Mouse (Mus musculus) ES-E14 (cell line): Measurements from ENCODE around the gene Guca2a. TPM values are rescaled to one million over a fixed set of nuclear protein-coding genes. Genes with fewer than 3 reads are reported as not detected.

ENCODE experiments used
- DNase-seq: peaks from one replicate; pipeline ENCODE4 v3.0.0-alpha.2; 2013; ENCODE audit warnings: low read depth, low spot score
- H3K27ac ChIP-seq: 2 replicates; pipeline ENCODE4 v1.5.1; 2012; ENCODE audit warnings: low read depth, mild to moderate bottlenecking, low read length, moderate library complexity, mixed read lengths; ENCODE audit not compliant: poor library complexity, insufficient read depth, severe bottlenecking
- H3K36me3 ChIP-seq: 2 replicates; pipeline ENCODE4 v1.6.1; 2012; ENCODE audit warnings: mild to moderate bottlenecking, low read length, moderate library complexity, mixed read lengths; ENCODE audit not compliant: control insufficient read depth, poor library complexity, insufficient read depth, severe bottlenecking
- H3K4me1 ChIP-seq, 2 experiments: fragments of 150-350 bp in 1 of 2; sonication (generic) in 1 of 2; 2 replicates each; pipeline ENCODE4 v1.6.1; 2012; ENCODE audit warnings: low read length in 2 of 2, mild to moderate bottlenecking in 1 of 2, mixed read lengths in 1 of 2; ENCODE audit not compliant: control insufficient read depth in 2 of 2, insufficient read depth in 2 of 2, poor library complexity in 1 of 2
- H3K4me3 ChIP-seq, 2 experiments: fragments of 150-350 bp in 1 of 2; sonication (generic) in 1 of 2; 2 replicates each; pipeline ENCODE4 v1.5.1; 2012; ENCODE audit warnings: low read length in 2 of 2, low read depth in 1 of 2, mild to moderate bottlenecking in 1 of 2, mixed read lengths in 1 of 2; ENCODE audit not compliant: insufficient read depth in 1 of 2, poor library complexity in 1 of 2, severe bottlenecking in 1 of 2
- H3K9ac ChIP-seq: 2 replicates; pipeline ENCODE4 v1.6.1; 2012; ENCODE audit warnings: low read depth, mild to moderate bottlenecking, low read length, mixed read lengths; ENCODE audit not compliant: poor library complexity, insufficient read depth, severe bottlenecking
- H3K9me3 ChIP-seq: fragments of 150-350 bp; sonication (generic); 2 replicates; pipeline ENCODE4 v1.6.1; 2012; ENCODE audit warnings: low read depth, mild to moderate bottlenecking, low read length; ENCODE audit not compliant: control insufficient read depth, insufficient read depth
- CHD2 ChIP-seq: IDR thresholded peaks from 2 replicates; pipeline ENCODE4 v1.6.1; 2014; ENCODE audit warnings: mild to moderate bottlenecking, low read depth, low read length, inconsistent platforms
- HCFC1 ChIP-seq: IDR thresholded peaks from 2 replicates; pipeline ENCODE4 v1.6.1; 2012; ENCODE audit warnings: low read length, inconsistent platforms, borderline replicate concordance; ENCODE audit not compliant: insufficient read depth
- MAFK ChIP-seq: IDR thresholded peaks from 2 replicates; pipeline ENCODE4 v1.6.1; 2014; ENCODE audit warnings: mild to moderate bottlenecking, low read depth, low read length, inconsistent platforms; ENCODE audit not compliant: insufficient read depth
- ZC3H11A ChIP-seq: IDR thresholded peaks from 2 replicates; pipeline ENCODE4 v1.6.1; 2012; ENCODE audit warnings: low read depth, mild to moderate bottlenecking, inconsistent platforms, low read length, borderline replicate concordance
- ZNF384 ChIP-seq: IDR thresholded peaks from 2 replicates; pipeline ENCODE4 v1.6.1; 2012; ENCODE audit warnings: low read depth, low read length, inconsistent platforms
- in situ Hi-C, 2 experiments: fragments of 600-800 bp; cut with MboI; formaldehyde crosslinking; loops; one replicate each; pipeline ENCODE4 v1.15.1; 2025; ENCODE audit warnings: low sequenced_read_pairs in 2 of 2, inconsistent platforms in 1 of 2; ENCODE audit not compliant: unreplicated experiment in 2 of 2
- total RNA-seq: library from RNA; depleted of rRNA; stranded (reverse); fragments of 300-350 nt; gene quantifications from 2 replicates; pipeline ENCODE4 v1.2.3, GENCODE M21; 2012; rRNA removed

Gene Guca2a
- not detected in 2 replicates for total RNA-seq

DNA sequence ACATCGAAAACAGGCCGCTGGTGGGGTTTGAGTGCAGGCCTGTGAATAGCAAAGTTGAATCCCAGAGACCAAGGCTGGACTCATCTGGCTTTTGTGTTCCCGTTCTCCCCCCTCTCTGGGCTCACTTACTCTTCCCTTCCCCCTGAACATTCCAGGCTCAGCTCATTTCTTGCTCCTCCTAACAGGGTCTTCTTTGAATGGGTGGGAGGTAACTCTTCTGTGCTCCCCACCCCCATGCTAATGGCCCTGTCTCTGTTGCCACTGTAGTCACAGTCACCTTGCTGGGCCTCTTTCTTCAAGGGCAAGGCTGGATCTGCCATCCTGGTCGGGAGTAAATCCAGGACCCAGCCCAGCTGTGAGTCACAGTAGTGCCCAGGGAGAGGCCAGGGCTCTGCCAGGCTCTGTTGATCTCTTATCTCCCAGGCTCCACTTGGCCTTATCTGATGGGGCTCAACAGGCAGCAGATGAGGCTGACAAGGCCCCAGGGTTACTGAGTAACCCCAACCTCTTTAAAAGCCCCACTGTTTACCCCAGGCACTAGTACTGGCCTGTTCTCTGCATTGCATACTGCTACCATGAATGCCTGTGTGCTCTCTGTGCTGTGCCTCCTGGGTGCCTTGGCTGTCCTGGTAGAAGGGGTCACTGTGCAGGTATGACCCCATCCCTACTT lies at the start of gene Guca2a:
TSS of gene Guca2a (plus strand) at position 529 of the 670 bp plus-strand sequence.
- Histone ChIP-seq H3K27ac (no peak within 1 kb of the TSS), H3K4me1 (peaks cover 2 to 22% of the 10 kb centered on the region in 2 experiments; a peak in 3 of 4 replicates), H3K9ac (no peak within 1 kb of the TSS), H3K9me3 (no peaks in the 10 kb centered on the region), H3K4me3 (no peak within 1 kb of the TSS), H3K36me3 (peaks cover 2% of the 10 kb centered on the region; the same call in 1 of the 2 replicates)
- in situ Hi-C loops = no loop called here
- DNase-seq = no peak
- TF ChIP-seq ZC3H11A (no peak), HCFC1 (no peak), MAFK (no peak), ZNF384 (no peak), CHD2 (no peak)

DNA sequence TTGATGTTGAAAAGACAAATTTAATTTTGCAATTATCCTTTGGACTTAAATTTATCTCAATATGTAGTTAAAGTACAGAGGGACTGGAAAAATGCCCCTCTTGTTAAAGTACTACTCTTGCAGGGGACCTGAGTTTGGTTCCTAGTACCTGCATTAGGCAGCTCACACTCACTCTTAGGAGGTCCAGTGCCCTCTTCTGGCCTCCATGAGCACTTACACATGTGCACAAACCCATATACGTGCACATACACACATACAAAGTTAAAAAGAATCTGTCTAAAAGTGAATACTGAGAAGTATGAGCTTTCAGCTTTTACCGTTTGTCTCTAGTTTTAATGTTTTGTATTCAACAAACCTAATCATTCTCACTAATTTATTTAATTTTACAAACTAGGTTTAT lies 49.5 kb upstream of the Guca2a start:
- in situ Hi-C loops = no loop called here
- Histone ChIP-seq H3K27ac (no peak overlapping the region), H3K9me3 (no peaks in the 10 kb centered on the region), H3K4me3 (no peak overlapping the region), H3K9ac (no peak overlapping the region), H3K4me1 (peaks cover 0 to 5% of the 10 kb centered on the region in 2 experiments; a peak in 1 of 4 replicates), H3K36me3 (no peaks in the 10 kb centered on the region; the same call in 1 of the 2 replicates)
- TF ChIP-seq ZNF384 = no peak
- TF ChIP-seq MAFK = no peak
- TF ChIP-seq HCFC1 = no peak
- no peak for TF ChIP-seq ZC3H11A
- TF ChIP-seq CHD2 = no peak
- DNase-seq = peak; percentile 26

DNA sequence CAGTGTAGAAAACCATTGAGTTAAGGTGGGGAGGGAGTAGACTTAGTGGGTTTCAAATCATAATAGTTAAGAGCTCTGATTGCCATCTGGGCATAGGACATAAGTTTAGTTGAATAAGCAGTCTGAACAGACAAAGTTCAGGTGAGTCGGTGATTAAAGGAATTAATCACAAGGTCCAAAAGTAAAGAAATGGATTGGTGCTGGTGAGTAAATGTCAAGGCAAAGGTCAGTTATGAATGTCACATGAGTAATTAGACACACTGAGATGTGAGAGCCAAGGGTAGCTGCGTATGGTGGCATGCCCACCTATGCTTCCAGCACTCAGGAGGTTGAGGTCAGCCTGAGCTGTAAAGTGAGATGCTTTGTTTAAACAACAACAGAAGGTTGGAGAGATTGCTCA lies 48.1 kb upstream of the Guca2a start:
- TF ChIP-seq ZC3H11A = no peak
- in situ Hi-C loops = no loop called here

GRCm38 (mm10) chr4:119590027-119590426 lies 47.5 kb upstream of the Guca2a start:
- in situ Hi-C loops = no loop called here

More for the DNA sequence above, 48.1 kb upstream of the Guca2a start:
- H3K9me3 ChIP-seq = no peaks in the 10 kb centered on the region
- no peaks in the 10 kb centered on the region; the same call in 1 of the 2 replicates for H3K36me3 ChIP-seq
- no peak overlapping the region for H3K27ac ChIP-seq
- no peak overlapping the region for H3K9ac ChIP-seq
- H3K4me3 ChIP-seq = no peak overlapping the region
- peaks cover 0 to 5% of the 10 kb centered on the region in 2 experiments; a peak in 1 of 4 replicates for H3K4me1 ChIP-seq
- DNase-seq = no peak

GRCm38 (mm10) chr4:119592479-119592878 lies 45.0 kb upstream of the Guca2a start:
- Histone ChIP-seq H3K4me1 (peaks cover 0 to 5% of the 10 kb centered on the region in 2 experiments; a peak in 1 of 4 replicates), H3K27ac (no peak overlapping the region), H3K36me3 (no peaks in the 10 kb centered on the region; the same call in 1 of the 2 replicates), H3K9ac (no peak overlapping the region), H3K4me3 (no peak overlapping the region), H3K9me3 (no peaks in the 10 kb centered on the region)
- in situ Hi-C loops = no loop called here
- no peak for TF ChIP-seq ZC3H11A
- no peak for TF ChIP-seq CHD2
- no peak for TF ChIP-seq HCFC1
- TF ChIP-seq ZNF384 = no peak
- TF ChIP-seq MAFK = peak; percentile 91
- peak; percentile 51 for DNase-seq

More at GRCm38 (mm10) chr4:119590027-119590426, 47.5 kb upstream of the Guca2a start:
- H3K4me3 ChIP-seq = no peak overlapping the region
- no peaks in the 10 kb centered on the region for H3K9me3 ChIP-seq
- peaks cover 0 to 5% of the 10 kb centered on the region in 2 experiments; a peak in 1 of 4 replicates for H3K4me1 ChIP-seq
- TF ChIP-seq MAFK = no peak
- H3K27ac ChIP-seq = no peak overlapping the region
- H3K36me3 ChIP-seq = no peaks in the 10 kb centered on the region; the same call in 1 of the 2 replicates
- no peak overlapping the region for H3K9ac ChIP-seq
- no peak for DNase-seq
